Mouse (Mus musculus): ENCODE measurements around the gene Eif2ak2.

Gene Eif2ak2

GRCm38 (mm10) chr17:78882401-78883112 lies at the start of gene Eif2ak2:
Gene Eif2ak2, minus strand, starts transcription at chr17:78882573.
- DNase-seq: peak; percentile 57

GRCm38 (mm10) chr17:78917696-78918095 lies 35.3 kb upstream of the Eif2ak2 start:
- DNase-seq: no peak

DNA sequence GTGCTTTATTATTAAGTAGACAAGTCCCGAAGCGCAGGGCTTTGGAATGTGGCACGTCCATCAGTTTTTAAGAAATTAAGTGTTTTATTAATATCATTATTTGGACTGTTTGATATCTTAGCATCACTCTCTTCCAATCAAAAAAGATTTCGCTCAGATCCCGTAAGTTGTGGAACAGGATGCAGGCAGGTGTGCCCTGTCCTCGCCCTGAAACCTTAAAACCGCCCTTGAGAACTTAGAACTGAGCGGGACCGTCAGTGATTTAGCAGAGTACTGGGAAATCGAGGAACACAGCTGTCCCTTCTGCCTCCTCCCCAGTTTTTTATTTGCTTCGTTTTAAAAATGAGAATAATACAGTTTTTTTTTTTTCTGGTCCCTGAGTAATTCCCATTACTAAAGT lies 34.5 kb upstream of the Eif2ak2 start:
- no peak for DNase-seq

GRCm38 (mm10) chr17:78916369-78916813 lies 34.0 kb upstream of the Eif2ak2 start, which contains the start of gene Cebpzos:
Gene Cebpzos, plus strand, starts transcription at chr17:78916500.
- peak; percentile 92 for DNase-seq

DNA sequence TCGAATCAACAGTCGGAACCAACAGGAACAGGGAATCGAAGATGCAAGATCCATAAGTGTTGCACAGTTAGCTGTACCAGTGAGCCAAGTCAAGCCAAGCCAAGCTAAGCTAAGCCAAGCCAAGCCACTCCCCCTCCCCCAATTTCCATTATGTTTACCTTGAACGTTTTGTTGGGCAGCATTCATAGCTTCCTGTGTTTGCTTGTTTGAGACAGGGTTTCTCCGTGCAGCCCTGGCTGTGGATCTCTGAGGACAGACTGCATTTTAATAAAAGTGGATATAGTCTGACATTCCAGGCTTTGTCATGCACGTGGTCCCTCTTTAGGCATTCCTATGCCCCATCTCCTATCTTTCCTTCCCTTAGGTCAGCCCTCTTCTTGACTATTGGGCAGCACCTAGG lies 33.4 kb upstream of the Eif2ak2 start:
- DNase-seq: no peak

DNA sequence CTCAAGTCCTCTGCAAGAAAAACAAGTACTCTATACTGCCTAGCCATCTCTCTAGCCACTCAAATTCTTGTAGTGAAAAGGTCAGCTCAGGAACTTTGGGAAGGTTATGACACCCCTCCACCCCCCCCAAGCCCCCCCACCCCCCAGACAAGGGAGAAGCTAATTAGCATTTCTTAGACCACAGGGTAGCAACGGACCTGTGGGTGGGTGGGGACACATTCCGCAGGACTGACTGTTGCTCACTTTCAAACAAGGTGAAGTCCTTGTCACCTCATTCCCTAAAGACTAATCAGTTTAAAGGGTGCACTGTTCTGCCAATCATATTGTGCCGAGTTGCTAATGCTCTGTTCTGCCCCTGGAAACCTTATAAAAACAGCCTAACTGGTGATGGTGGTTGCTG lies 31.5 kb upstream of the Eif2ak2 start:
- no peak for DNase-seq

GRCm38 (mm10) chr17:78912861-78913281 lies 30.5 kb upstream of the Eif2ak2 start:
- peak; percentile 18 for DNase-seq

DNA sequence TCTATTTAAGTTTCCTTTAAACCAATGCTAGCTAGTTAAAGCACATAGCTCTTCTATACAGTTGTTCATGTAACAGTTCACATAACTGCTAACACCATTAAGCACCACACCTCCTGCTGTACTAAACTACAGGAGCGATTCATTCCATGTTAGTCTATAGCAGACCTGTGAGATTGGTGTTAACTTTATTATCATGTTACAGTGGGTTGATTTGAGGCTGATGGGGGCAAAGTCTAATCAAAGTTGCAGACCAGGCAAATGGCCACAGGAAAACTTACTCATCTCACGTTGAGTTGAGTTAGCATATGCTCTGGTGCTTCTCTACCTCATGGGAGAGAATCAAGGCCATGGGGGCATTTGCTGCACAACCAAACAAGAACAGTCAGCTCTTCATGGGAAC lies 27.0 kb upstream of the Eif2ak2 start:
- DNase-seq: no peak

DNA sequence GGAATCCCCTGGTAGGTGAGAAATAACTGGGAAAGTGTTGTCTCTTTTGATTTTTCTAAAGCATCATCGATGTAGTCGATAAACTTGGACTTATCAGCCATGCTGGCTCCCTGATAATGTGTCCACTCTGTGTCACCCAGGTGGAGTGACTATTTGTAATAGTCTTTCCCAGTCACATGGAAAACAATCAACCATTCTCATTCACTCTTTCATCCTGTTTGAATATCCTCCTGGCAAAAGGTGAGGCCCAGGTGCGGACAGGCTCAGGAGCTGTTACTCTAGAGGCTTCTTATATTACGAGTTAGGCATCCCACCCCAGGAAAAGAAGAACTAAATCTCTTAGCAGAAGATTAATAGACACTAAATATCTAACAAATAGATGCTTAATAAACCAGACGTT lies 24.5 kb upstream of the Eif2ak2 start, which contains the start of gene Sult6b1:
Gene Sult6b1, minus strand, starts transcription at position 101 of the 400 bp plus-strand sequence.
- DNase-seq: no peak

GRCm38 (mm10) chr17:78903158-78903557 lies 20.8 kb upstream of the Eif2ak2 start:
- no peak for DNase-seq

GRCm38 (mm10) chr17:78895394-78895793 lies 13.0 kb upstream of the Eif2ak2 start:
- peak; percentile 24 for DNase-seq

DNA sequence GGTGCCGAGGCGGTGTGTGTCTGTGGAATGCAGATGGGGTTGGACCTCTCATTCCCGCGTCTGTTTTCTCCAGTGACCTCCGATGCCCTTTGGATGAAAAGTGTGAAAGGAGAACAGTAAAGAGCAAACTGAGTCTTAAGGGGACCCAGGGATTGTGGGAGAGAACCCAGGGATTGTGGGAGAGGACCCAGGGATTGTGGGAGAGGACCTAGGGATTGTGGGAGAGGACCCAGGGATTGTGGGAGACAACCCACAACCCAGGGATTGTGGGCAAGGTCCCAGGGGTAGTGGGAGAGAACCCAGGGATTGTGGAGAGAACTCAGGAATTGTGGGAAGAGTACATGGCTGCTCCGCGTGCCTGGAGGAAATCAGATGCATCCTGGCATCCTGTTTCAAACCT lies 12.6 kb upstream of the Eif2ak2 start:
- no peak for DNase-seq

GRCm38 (mm10) chr17:78891020-78891419 lies 8.6 kb upstream of the Eif2ak2 start:
- no peak for DNase-seq

GRCm38 (mm10) chr17:78889184-78889583 lies 6.8 kb upstream of the Eif2ak2 start:
- no peak for DNase-seq

DNA sequence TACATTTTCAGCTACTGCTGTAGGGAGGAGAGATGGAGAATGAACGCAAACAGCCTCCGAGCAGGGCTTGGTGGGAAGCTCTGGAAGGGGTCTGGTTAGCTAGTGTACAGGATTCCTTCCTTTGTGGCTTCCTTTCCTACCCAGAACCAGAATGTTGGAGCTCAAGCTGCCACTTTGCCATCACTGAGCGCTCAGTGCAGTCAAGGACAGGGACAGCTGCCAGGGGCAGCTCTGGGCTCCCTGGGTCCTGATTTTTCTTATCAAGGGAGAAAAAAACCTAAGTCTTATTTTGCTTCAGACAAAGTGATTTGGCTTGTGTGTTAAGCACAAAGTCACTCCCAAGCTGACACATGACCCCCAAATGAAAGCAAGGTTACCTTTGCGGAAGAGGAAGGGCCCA lies 6.2 kb upstream of the Eif2ak2 start:
- no peak for DNase-seq

DNA sequence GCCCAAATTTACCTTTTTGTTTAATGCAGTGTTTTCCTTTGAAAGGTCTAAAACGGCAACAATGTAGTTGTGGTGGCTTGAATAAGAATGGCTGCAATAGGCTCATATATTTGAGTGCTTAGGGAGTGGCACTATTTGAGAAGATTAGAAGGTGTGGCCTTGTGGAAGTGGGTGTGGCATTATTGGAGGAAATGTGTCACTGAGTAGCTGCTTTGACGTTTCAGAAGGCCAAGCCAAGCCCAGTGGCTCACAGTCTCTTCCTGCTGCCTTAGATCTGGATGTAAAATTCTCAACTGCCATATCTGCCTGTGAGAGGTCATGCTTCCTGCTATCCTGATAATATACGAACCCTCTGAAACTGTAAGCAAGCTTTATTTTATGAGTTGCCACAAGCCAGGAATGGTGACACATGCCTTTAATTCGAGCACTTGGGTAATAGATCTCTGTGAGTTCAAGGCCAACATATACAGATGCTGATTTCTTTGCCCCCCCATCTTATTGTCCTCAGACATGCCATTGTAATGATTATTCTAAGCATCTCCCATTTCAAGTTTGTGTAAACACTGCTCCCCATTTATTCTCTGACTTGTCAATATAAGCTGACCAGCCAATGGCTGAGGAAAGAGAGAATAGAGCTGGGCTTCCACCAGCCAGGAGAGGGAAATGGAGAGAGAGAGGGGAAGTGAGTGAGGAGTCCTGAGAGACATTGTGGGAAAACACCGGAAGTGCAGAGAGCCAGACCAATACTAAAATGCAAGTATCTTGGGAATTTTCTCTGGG lies 3.1 kb upstream of the Eif2ak2 start:
- no peak for DNase-seq

DNA sequence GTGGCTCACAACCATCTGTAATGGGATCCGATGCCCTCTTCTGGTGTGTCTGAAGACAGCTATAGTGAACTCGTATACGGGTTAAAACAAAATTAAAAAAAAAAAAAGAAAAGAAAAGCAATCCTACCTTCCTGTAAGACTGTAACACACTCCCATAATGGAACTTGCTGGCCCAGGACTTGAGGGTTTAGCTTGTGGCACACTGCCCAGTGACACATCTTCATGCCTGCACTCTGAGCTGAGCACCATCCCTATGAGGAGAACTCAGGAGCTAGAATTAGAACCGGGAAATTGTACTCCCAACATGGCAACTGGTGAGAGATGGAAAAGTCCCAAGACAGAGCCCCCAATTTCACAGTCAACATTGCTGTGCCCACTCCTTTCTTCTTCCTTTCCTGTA lies 918 bp upstream of the Eif2ak2 start:
- no peak for DNase-seq

DNA sequence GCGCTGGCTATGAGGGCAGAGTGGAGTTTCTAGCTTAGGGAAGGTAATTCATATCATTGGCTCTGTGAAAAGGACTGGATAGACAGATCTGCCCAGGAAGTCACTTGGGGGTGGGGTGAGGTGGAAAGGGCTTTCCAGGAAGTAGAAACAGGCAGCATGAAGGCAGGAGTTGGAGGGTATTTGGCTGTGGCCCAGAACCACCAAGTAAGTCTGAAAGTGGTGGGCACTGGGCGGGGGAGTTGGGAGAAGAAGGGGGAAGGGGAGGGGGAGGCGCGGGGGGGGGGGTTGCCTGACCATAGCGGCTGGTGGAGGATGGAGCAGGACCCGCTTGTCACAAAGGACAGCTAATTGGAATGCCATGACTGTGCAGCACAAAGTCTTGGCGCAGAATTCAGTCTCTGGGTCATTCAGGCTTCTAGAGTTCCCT lies 482 bp downstream of the Eif2ak2 start:
- no peak for DNase-seq

GRCm38 (mm10) chr17:78873886-78874285 lies 8.5 kb downstream of the Eif2ak2 start:
- no peak for DNase-seq

DNA sequence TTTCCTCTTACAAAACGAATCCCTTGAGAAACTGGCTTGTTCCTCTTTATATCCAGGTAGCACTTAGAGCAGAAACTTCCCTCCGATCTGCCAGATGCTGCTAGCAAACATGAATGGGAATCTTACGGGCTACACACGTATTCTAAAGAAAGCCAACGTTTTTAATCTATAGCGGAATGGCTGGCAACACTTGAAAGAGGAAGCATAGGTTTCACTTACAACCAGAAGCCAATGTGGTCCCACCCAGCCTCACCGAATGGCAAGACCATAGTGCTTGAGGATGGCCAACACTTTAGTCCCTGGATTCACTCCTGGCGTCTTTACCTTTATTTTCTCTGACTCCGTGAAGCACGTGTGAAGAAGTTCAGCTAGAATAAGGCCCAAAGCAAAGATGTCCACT lies 26.1 kb downstream of the Eif2ak2 start:
- no peak for DNase-seq

GRCm38 (mm10) chr17:78842271-78842928 lies 40.0 kb downstream of the Eif2ak2 start:
- no peak for DNase-seq

GRCm38 (mm10) chr17:78836056-78836455 lies 46.3 kb downstream of the Eif2ak2 start:
- no peak for DNase-seq

All from right cerebral cortex, adult 18-20 months (tissue).